Mouse (Mus musculus): ENCODE measurements around the gene Alk. TPM values are rescaled to one million over a fixed set of nuclear protein-coding genes. Genes with fewer than 3 reads are reported as not detected.

The Alk gene
- total and polyA plus RNA-seq, 3 experiments: not detected

DNA sequence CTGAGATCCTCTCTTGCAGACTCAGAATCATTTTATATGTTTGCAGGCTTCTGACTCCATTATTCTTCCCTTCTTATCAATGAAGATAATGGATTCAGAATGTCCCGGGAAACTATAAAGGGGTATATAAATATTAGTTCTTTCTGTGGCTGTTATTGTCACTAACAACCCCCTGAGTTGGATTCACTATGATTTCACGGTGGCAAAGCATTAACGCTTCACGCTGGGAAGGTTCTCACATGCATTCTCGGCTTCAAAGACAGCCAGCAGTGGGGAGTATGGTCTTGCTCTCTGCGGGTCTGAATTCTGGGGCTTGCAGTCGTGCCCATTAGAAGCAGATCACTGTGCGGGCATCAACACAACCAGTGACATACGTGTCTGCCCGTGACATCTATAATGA, 34.9 kb downstream of the Alk start:
- Histone ChIP-seq H3K9ac (ENCODE audit: control insufficient read depth, low read depth, low read length, poor library complexity, severe bottlenecking) (no peak overlapping the region), H3K4me1 (ENCODE audit: control insufficient read depth in 1 of 2, insufficient read depth in 2 of 2, low read length in 2 of 2) (no peaks in the 10 kb centered on the region), H3K4me3 (ENCODE audit: control insufficient read depth in 1 of 2, insufficient read depth in 1 of 2, low read depth in 2 of 2, low read length in 2 of 2) (no peak overlapping the region), H3K36me3 (ENCODE audit: control insufficient read depth in 1 of 2, insufficient read depth in 2 of 2, low read length in 2 of 2) (no peaks in the 10 kb centered on the region), H3K27me3 (ENCODE audit: control insufficient read depth in 1 of 2, insufficient read depth in 2 of 2, low read length in 2 of 2) (no peaks in the 10 kb centered on the region), H3K9me3 (replicated peaks; ENCODE audit: insufficient read depth, low read length) (no peaks in the 10 kb centered on the region), H3K27ac (ENCODE audit: control insufficient read depth, low read depth, low read length) (no peak overlapping the region), H3K79me2 (ENCODE audit: control insufficient read depth, insufficient read depth, low read length, poor library complexity) (no peaks in the 10 kb centered on the region)
- no peak for DNase-seq (ENCODE audit: low read depth, low spot score)
- TF ChIP-seq MAX (IDR thresholded peaks at IDR 0.05; ENCODE audit: low read length) (no peak), ELF1 (IDR thresholded peaks at IDR 0.05; ENCODE audit: low read depth, low read length) (no peak), ZC3H11A (IDR thresholded peaks at IDR 0.05; ENCODE audit: low read depth, low read length) (no peak), TCF12 (IDR thresholded peaks at IDR 0.05; ENCODE audit: low read depth, low read length) (no peak), CHD2 (IDR thresholded peaks at IDR 0.05; ENCODE audit: low read length) (no peak)

DNA sequence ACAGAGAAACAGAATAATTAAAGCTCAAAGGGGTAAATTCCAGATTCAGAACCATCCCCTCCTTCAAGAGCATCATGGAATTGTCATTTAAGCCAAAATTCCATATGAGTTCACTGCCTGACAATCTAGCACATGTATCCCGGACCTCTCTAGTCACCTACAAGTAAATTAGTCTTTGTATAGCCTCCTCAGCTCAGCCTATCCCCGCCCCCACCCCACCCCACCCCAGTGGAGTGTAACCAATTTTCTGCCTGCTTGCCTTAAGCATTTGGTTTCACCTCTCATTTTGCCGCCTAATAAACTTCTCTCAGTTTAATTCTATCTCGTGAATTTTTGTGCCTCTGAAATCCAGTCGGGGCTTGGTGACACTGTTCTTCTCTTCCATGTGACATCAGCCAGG, 41.0 kb downstream of the Alk start:
- TF ChIP-seq MYC (IDR thresholded peaks at IDR 0.05; ENCODE audit: low read depth, low read length) (no peak), USF2 (IDR thresholded peaks at IDR 0.05; ENCODE audit: borderline replicate concordance in 1 of 2, insufficient read depth in 1 of 2, low read depth in 1 of 2, low read length in 2 of 2) (no peak), ZNF384 (IDR thresholded peaks at IDR 0.05; ENCODE audit: low read depth, low read length) (no peak), TCF12 (IDR thresholded peaks at IDR 0.05; ENCODE audit: low read depth, low read length) (no peak), CHD2 (IDR thresholded peaks at IDR 0.05; ENCODE audit: low read length) (no peak), RAD21 (IDR thresholded peaks at IDR 0.05; ENCODE audit: low read depth, low read length) (no peak)

GRCm38 (mm10) chr17:72561471-72561870, 43.0 kb downstream of the Alk start:
- Histone ChIP-seq H3K79me2 (ENCODE audit: control insufficient read depth, insufficient read depth, low read length, poor library complexity) (no peaks in the 10 kb centered on the region), H3K9me3 (replicated peaks; ENCODE audit: insufficient read depth, low read length) (no peaks in the 10 kb centered on the region), H3K27me3 (ENCODE audit: control insufficient read depth in 1 of 2, insufficient read depth in 2 of 2, low read length in 2 of 2) (no peaks in the 10 kb centered on the region), H3K9ac (ENCODE audit: control insufficient read depth, low read depth, low read length, poor library complexity, severe bottlenecking) (no peak overlapping the region), H3K27ac (ENCODE audit: control insufficient read depth, low read depth, low read length) (no peak overlapping the region), H3K4me1 (ENCODE audit: control insufficient read depth in 1 of 2, insufficient read depth in 2 of 2, low read length in 2 of 2) (no peaks in the 10 kb centered on the region), H3K4me3 (ENCODE audit: control insufficient read depth in 1 of 2, insufficient read depth in 1 of 2, low read depth in 2 of 2, low read length in 2 of 2) (no peak overlapping the region), H3K36me3 (ENCODE audit: control insufficient read depth in 1 of 2, insufficient read depth in 2 of 2, low read length in 2 of 2) (no peaks in the 10 kb centered on the region)
- no peak for DNase-seq (ENCODE audit: low read depth, low spot score)
- TF ChIP-seq POLR2AphosphoS2 (IDR thresholded peaks at IDR 0.05; ENCODE audit: low read length) (no peak), MYC (IDR thresholded peaks at IDR 0.05; ENCODE audit: low read depth, low read length) (no peak), SIN3A (IDR thresholded peaks at IDR 0.05; ENCODE audit: low read length) (no peak), NELFE (IDR thresholded peaks at IDR 0.05; ENCODE audit: low read depth, low read length) (no peak), ELF1 (IDR thresholded peaks at IDR 0.05; ENCODE audit: low read depth, low read length) (no peak), ZMIZ1 (IDR thresholded peaks at IDR 0.05; ENCODE audit: low read depth, low read length) (no peak), NRF1 (IDR thresholded peaks at IDR 0.05; ENCODE audit: insufficient read depth, low read depth, low read length, poor library complexity, severe bottlenecking) (no peak), MXI1 (IDR thresholded peaks at IDR 0.05; ENCODE audit: low read depth, low read length) (no peak), CHD2 (IDR thresholded peaks at IDR 0.05; ENCODE audit: low read length) (no peak)

More for the DNA sequence above, 41.0 kb downstream of the Alk start:
- Histone ChIP-seq H3K79me2 (ENCODE audit: control insufficient read depth, insufficient read depth, low read length, poor library complexity) (no peaks in the 10 kb centered on the region), H3K4me1 (ENCODE audit: control insufficient read depth in 1 of 2, insufficient read depth in 2 of 2, low read length in 2 of 2) (no peaks in the 10 kb centered on the region), H3K9me3 (replicated peaks; ENCODE audit: insufficient read depth, low read length) (no peaks in the 10 kb centered on the region), H3K27ac (ENCODE audit: control insufficient read depth, low read depth, low read length) (no peak overlapping the region), H3K4me3 (ENCODE audit: control insufficient read depth in 1 of 2, insufficient read depth in 1 of 2, low read depth in 2 of 2, low read length in 2 of 2) (no peak overlapping the region), H3K27me3 (ENCODE audit: control insufficient read depth in 1 of 2, insufficient read depth in 2 of 2, low read length in 2 of 2) (no peaks in the 10 kb centered on the region), H3K36me3 (ENCODE audit: control insufficient read depth in 1 of 2, insufficient read depth in 2 of 2, low read length in 2 of 2) (no peaks in the 10 kb centered on the region), H3K9ac (ENCODE audit: control insufficient read depth, low read depth, low read length, poor library complexity, severe bottlenecking) (no peak overlapping the region)
- no peak for DNase-seq (ENCODE audit: low read depth, low spot score)

All from MEL (cell line).